Mouse (Mus musculus): ENCODE measurements around the gene Kdm2b. TPM values are rescaled to one million over a fixed set of nuclear protein-coding genes. Genes with fewer than 3 reads are reported as not detected.
A peak's percentile ranks its signal among the peaks of the same experiment; 100 is the strongest.

Kdm2b gene
- polyA plus RNA-seq, 1 experiment from 2014 or later: 31.7 TPM

DNA sequence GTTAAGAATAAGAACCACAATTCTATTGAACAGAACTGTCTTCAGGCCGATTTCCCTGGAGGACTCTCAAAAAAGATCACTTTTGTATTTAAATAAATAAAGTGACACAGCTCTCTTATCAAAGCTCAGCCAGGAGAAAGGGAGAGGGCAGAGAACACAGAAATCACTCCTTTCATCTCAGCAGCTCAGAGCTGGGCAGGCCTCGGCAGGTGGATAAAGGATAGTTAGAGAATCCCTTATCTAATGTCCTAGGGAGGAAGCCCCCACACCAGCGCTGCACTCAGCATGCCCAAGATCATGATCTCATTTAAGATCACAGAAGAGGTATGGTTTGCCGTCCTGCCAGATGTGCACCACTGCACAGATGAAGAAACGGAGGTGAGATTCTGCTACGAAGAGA, 87.4 kb downstream of the Kdm2b start:
- no peak overlapping the region for H3K9ac ChIP-seq (ENCODE audit: low read length)
- H3K9me3 ChIP-seq (ENCODE audit: control insufficient read depth, low read length): no peaks in the 10 kb centered on the region
- H3K4me1 ChIP-seq (replicated peaks; ENCODE audit: control insufficient read depth, insufficient read depth, low read length): peaks cover 7% of the 10 kb centered on the region; the same call in 1 of the 2 replicates
- DNase-seq (ENCODE audit: low spot score): no peak
- H3K4me2 ChIP-seq (ENCODE audit: low read length): no peak overlapping the region
- H3K36me3 ChIP-seq (ENCODE audit: control insufficient read depth, insufficient read depth, low read length): no peaks in the 10 kb centered on the region
- no peak overlapping the region for H3K4me3 ChIP-seq (ENCODE audit: low read depth, low read length)
- H3K27ac ChIP-seq (ENCODE audit: low read depth): no peak overlapping the region
- no peaks in the 10 kb centered on the region for H3K27me3 ChIP-seq (replicated peaks; ENCODE audit: control insufficient read depth, insufficient read depth, low read length)
- 81% methylated on average over 6 of the region's 6 CpGs for WGBS
- ATAC-seq (replicated peaks; ENCODE audit: low FRiP score, low TSS enrichment, low read depth): no peak

DNA sequence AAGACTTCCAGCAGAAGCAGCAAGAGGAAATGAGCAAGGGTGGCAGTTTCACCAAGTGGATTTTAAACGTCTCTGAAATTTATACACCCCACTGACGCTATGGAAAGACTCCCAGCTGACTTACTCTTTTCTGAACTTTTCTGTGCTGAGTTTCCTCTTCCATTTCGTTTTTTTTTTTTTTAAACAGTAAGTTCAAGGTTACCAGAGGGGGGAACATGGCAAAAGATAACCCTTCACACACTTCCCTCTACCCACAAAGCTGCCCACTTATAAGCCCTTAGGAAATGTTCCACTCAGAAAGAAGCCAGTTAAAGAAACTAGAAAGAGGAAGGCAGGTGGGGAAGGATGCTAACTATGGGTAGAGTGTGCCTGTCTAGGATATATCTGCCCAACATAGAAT, 88.0 kb downstream of the Kdm2b start:
- 55% methylated on average over 3 of the region's 3 CpGs for WGBS
- no peak overlapping the region for H3K9ac ChIP-seq (ENCODE audit: low read length)
- ATAC-seq (replicated peaks; ENCODE audit: low FRiP score, low TSS enrichment, low read depth) (no peak), DNase-seq (ENCODE audit: low spot score) (no peak)
- H3K27me3 ChIP-seq (replicated peaks; ENCODE audit: control insufficient read depth, insufficient read depth, low read length): no peaks in the 10 kb centered on the region
- no peak overlapping the region for H3K4me3 ChIP-seq (ENCODE audit: low read depth, low read length)
- no peaks in the 10 kb centered on the region for H3K9me3 ChIP-seq (ENCODE audit: control insufficient read depth, low read length)
- H3K4me2 ChIP-seq (ENCODE audit: low read length): no peak overlapping the region
- H3K4me1 ChIP-seq (replicated peaks; ENCODE audit: control insufficient read depth, insufficient read depth, low read length): peaks cover 7% of the 10 kb centered on the region; the same call in 1 of the 2 replicates
- H3K36me3 ChIP-seq (ENCODE audit: control insufficient read depth, insufficient read depth, low read length): no peaks in the 10 kb centered on the region
- no peak overlapping the region for H3K27ac ChIP-seq (ENCODE audit: low read depth)

DNA sequence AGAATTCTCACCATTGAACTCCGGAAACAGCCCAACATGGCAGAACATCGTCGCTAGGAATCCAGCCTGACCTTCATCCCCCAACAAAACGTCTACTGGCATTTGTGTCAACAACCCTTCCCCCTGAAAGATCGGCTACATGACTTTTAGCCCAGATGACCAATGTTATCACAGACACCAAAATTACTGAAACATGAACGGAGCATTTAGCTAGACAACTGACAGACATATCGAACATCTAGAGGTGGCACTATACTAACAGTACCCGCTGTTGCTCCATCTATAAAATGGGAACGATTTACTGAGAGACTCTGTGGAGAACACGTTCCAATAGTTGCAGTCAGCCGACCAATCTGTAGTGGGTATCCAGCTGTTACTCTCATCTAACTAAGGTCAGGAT, 88.4 kb downstream of the Kdm2b start:
- no peak overlapping the region for H3K4me3 ChIP-seq (ENCODE audit: low read depth, low read length)
- no peaks in the 10 kb centered on the region for H3K9me3 ChIP-seq (ENCODE audit: control insufficient read depth, low read length)
- peaks cover 7% of the 10 kb centered on the region; the same call in 1 of the 2 replicates for H3K4me1 ChIP-seq (replicated peaks; ENCODE audit: control insufficient read depth, insufficient read depth, low read length)
- H3K9ac ChIP-seq (ENCODE audit: low read length): peak overlapping the region; percentile 75; the same call in 1 of the 2 replicates
- WGBS: 50% methylated on average over 11 of the region's 11 CpGs
- peak overlapping the region; percentile 89; the same call in 1 of the 2 replicates for H3K27ac ChIP-seq (ENCODE audit: low read depth)
- peak overlapping the region; percentile 81 for H3K4me2 ChIP-seq (ENCODE audit: low read length)
- H3K27me3 ChIP-seq (replicated peaks; ENCODE audit: control insufficient read depth, insufficient read depth, low read length): no peaks in the 10 kb centered on the region
- DNase-seq (ENCODE audit: low spot score) (no peak), ATAC-seq (replicated peaks; ENCODE audit: low FRiP score, low TSS enrichment, low read depth) (no peak)
- H3K36me3 ChIP-seq (ENCODE audit: control insufficient read depth, insufficient read depth, low read length): no peaks in the 10 kb centered on the region

DNA sequence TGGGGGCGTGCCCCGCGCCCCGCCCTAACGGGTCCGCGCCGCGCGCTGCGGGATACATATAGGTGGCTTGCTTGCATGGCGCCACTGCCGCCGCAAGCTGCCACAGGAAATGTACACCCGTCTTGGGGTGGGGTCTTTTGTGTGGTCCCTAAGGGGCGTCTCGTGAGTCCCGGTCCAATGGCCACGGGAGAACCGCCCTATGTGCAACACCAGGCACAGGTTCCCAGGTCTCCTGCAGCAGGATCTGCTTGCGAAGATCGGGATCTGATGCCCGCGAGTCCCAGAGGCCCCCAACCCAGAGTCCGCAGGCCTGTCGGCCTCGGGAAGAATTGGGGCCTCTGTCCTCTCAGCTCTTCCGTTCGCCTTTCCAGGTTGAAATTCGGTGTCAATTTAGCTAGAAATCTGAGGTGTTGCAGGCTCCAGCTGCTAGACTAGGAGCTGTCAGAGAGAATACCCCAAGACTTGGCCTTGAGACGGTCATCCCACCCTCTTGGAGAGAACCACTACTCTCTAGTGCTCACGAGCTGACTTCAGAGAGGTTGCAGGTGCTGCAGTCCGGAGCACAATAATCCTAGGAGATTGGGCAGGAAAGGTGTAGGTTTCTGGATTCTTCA, 89.0 kb downstream of the Kdm2b start:
- ATAC-seq (replicated peaks; ENCODE audit: low FRiP score, low TSS enrichment, low read depth): no peak
- H3K4me3 ChIP-seq (ENCODE audit: low read depth, low read length): peak overlapping the region; percentile 61
- H3K27me3 ChIP-seq (replicated peaks; ENCODE audit: control insufficient read depth, insufficient read depth, low read length): no peaks in the 10 kb centered on the region
- 3% methylated on average over 33 of the region's 33 CpGs for WGBS
- peak overlapping the region; percentile 75 for H3K9ac ChIP-seq (ENCODE audit: low read length)
- peaks cover 7% of the 10 kb centered on the region; the same call in 1 of the 2 replicates for H3K4me1 ChIP-seq (replicated peaks; ENCODE audit: control insufficient read depth, insufficient read depth, low read length)
- peak; percentile 86 for DNase-seq (ENCODE audit: low spot score)
- peak overlapping the region; percentile 89 for H3K27ac ChIP-seq (ENCODE audit: low read depth)
- no peaks in the 10 kb centered on the region for H3K9me3 ChIP-seq (ENCODE audit: control insufficient read depth, low read length)
- H3K36me3 ChIP-seq (ENCODE audit: control insufficient read depth, insufficient read depth, low read length): no peaks in the 10 kb centered on the region
- peak overlapping the region; percentile 81 for H3K4me2 ChIP-seq (ENCODE audit: low read length)

DNA sequence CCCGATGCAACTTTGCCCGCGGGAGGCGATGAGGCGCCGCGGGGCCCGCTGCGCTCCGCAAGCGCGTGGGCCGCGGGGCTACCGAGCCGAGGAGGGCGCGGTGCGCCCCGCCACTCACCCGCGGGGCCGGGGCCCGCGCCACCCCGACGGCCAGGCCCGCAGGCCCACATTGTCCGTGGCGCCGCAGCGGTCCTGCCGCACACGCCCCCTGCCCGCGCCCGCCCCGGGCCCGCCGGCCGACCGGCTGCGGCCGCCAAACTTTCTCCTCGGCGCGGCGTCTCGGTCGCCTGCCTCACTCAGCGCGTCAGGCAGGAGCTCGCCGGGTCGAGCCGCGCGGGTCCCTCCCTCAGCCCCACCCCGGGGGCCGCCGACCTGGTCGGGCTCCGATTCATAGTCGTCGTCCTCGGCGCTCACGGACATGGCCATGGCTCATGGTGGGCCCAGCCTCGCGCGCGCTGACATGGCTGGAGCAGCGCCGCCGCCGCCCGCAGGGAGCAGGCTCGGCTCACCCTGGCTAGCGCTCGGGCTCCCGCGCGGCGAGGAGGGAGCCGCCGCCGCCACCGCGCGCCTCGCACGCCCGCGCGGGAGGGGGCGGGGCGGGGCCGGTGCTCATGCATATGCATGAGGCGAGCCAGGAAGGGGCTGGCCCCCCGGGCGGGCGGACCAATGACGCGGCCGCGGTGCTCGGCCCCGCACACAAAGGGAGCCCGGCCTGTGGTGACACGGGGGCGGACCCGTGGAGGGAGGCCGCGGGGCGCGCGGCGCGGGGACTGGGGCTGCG, 89.7 kb downstream of the Kdm2b start:
- peak overlapping the region; percentile 89 for H3K27ac ChIP-seq (ENCODE audit: low read depth)
- H3K9ac ChIP-seq (ENCODE audit: low read length): peak overlapping the region; percentile 75
- peak overlapping the region; percentile 81 for H3K4me2 ChIP-seq (ENCODE audit: low read length)
- peaks cover 7% of the 10 kb centered on the region; the same call in 1 of the 2 replicates for H3K4me1 ChIP-seq (replicated peaks; ENCODE audit: control insufficient read depth, insufficient read depth, low read length)
- H3K36me3 ChIP-seq (ENCODE audit: control insufficient read depth, insufficient read depth, low read length): no peaks in the 10 kb centered on the region
- no peaks in the 10 kb centered on the region for H3K27me3 ChIP-seq (replicated peaks; ENCODE audit: control insufficient read depth, insufficient read depth, low read length)
- WGBS: 1% methylated on average over 92 of the region's 120 CpGs
- H3K4me3 ChIP-seq (ENCODE audit: low read depth, low read length): peak overlapping the region; percentile 61
- ATAC-seq (replicated peaks; ENCODE audit: low FRiP score, low TSS enrichment, low read depth) (peak; percentile 98), DNase-seq (ENCODE audit: low spot score) (peak; percentile 92)
- no peaks in the 10 kb centered on the region for H3K9me3 ChIP-seq (ENCODE audit: control insufficient read depth, low read length)

DNA sequence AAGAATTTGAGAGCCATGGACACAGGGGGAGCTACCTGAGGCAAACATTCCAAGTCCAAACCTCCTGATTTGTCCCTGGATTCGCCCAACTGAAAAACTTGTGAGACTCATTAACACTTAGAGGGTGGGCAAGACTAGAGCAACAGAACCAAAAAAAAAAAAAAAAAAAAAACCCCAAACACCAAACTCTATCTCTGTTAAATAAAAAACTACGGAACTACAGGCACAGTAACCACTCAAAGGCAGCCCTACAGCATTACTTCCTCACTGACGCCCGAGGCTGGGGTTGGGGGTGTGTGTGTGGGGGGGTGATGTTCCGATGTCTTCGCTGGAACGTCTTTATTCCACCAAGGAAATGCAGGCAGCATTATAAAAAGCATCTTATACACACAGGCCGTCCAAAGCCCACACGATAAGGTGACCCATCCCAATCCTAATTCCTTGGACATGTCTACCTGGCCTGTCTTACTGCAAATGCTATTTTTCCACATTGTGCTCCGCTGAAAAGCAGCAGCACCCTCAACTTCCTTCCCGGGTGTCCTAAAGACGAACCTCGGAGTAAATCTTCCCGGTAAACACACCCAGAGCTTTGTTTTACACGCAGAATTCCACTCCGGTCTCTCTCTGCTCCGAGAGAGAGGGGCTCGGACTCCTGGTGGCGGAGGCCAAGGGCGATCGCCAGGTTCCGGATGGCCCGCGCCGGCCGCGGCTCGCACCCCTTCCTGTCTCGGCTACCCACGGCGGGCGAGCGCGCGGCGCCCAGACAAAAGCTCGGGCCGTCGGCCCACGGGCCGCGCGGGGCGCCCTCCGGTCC, 90.5 kb downstream of the Kdm2b start:
- Histone ChIP-seq H3K27ac (ENCODE audit: low read depth) (peak overlapping the region; percentile 89), H3K4me1 (replicated peaks; ENCODE audit: control insufficient read depth, insufficient read depth, low read length) (peaks cover 7% of the 10 kb centered on the region; the same call in 1 of the 2 replicates)
- no peak for ATAC-seq (replicated peaks; ENCODE audit: low FRiP score, low TSS enrichment, low read depth)

DNA sequence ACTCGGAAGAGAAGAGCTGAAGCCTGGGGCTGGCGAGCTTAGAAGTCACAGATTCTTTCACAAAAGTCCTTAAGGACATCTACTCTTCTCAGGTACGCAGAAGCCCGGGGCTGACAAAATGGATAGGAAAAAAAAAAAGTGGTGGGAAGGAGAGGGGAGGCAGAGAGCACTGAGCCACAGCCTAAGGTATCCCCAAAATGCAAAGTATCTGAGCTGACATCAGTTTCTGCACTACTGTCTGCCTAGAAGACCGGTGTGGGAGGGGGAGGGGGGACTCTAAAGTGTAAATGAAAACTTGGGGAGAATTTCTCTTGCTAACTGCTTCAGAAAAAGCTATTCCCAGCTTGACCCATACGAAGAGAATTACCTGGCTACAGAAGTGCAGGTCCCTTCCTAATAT, 91.5 kb downstream of the Kdm2b start:
- H3K9ac ChIP-seq (ENCODE audit: low read length): no peak overlapping the region
- WGBS: 81% methylated on average over 6 of the region's 6 CpGs
- H3K4me3 ChIP-seq (ENCODE audit: low read depth, low read length): no peak overlapping the region
- ATAC-seq (replicated peaks; ENCODE audit: low FRiP score, low TSS enrichment, low read depth) (no peak), DNase-seq (ENCODE audit: low spot score) (no peak)
- no peaks in the 10 kb centered on the region for H3K9me3 ChIP-seq (ENCODE audit: control insufficient read depth, low read length)
- no peaks in the 10 kb centered on the region for H3K27me3 ChIP-seq (replicated peaks; ENCODE audit: control insufficient read depth, insufficient read depth, low read length)
- no peak overlapping the region for H3K4me2 ChIP-seq (ENCODE audit: low read length)
- peaks cover 7% of the 10 kb centered on the region; the same call in 1 of the 2 replicates for H3K4me1 ChIP-seq (replicated peaks; ENCODE audit: control insufficient read depth, insufficient read depth, low read length)
- H3K36me3 ChIP-seq (ENCODE audit: control insufficient read depth, insufficient read depth, low read length): no peaks in the 10 kb centered on the region
- no peak overlapping the region for H3K27ac ChIP-seq (ENCODE audit: low read depth)

More for the DNA sequence above, 90.5 kb downstream of the Kdm2b start:
- peak; percentile 79 for DNase-seq (ENCODE audit: low spot score)
- Histone ChIP-seq H3K36me3 (ENCODE audit: control insufficient read depth, insufficient read depth, low read length) (no peaks in the 10 kb centered on the region), H3K9me3 (ENCODE audit: control insufficient read depth, low read length) (no peaks in the 10 kb centered on the region), H3K4me3 (ENCODE audit: low read depth, low read length) (peak overlapping the region; percentile 61), H3K4me2 (ENCODE audit: low read length) (peak overlapping the region; percentile 81), H3K27me3 (replicated peaks; ENCODE audit: control insufficient read depth, insufficient read depth, low read length) (no peaks in the 10 kb centered on the region), H3K9ac (ENCODE audit: low read length) (peak overlapping the region; percentile 75)
- WGBS: 2% methylated on average over 45 of the region's 45 CpGs

DNA sequence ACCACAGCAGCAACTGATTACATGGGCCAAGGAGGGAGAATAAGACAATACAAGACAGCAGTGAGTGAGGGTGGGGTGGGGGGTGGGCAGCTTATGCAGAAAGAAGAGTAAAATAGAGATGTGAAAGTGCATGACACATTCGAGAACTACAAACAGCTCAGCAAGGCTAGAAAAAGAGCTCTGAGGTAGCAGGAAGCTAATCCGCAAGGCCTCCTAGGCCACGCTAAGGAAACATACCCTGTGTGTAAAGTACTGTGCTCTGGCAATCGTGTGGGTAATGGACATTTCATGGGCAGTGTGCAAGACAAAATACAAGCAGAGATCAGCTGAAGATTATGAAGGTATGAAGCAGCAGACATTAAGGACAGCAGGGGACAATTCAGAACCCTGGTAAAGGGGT, 94.8 kb downstream of the Kdm2b start:
- no peaks in the 10 kb centered on the region for H3K27me3 ChIP-seq (replicated peaks; ENCODE audit: control insufficient read depth, insufficient read depth, low read length)
- DNase-seq (ENCODE audit: low spot score) (no peak), ATAC-seq (replicated peaks; ENCODE audit: low FRiP score, low TSS enrichment, low read depth) (no peak)
- no peak overlapping the region for H3K27ac ChIP-seq (ENCODE audit: low read depth)
- 80% methylated on average over 4 of the region's 4 CpGs for WGBS
- H3K4me1 ChIP-seq (replicated peaks; ENCODE audit: control insufficient read depth, insufficient read depth, low read length): peaks cover 7% of the 10 kb centered on the region; the same call in 1 of the 2 replicates
- H3K9me3 ChIP-seq (ENCODE audit: control insufficient read depth, low read length): no peaks in the 10 kb centered on the region
- H3K9ac ChIP-seq (ENCODE audit: low read length): no peak overlapping the region
- no peaks in the 10 kb centered on the region for H3K36me3 ChIP-seq (ENCODE audit: control insufficient read depth, insufficient read depth, low read length)
- no peak overlapping the region for H3K4me2 ChIP-seq (ENCODE audit: low read length)
- H3K4me3 ChIP-seq (ENCODE audit: low read depth, low read length): no peak overlapping the region

Data from intestine, embryonic 14.5 days (tissue).